Mouse (Mus musculus) midbrain, embryonic 16.5 days (tissue): ENCODE data around the gene Dcaf5. TPM values are rescaled to one million over a fixed set of nuclear protein-coding genes. Genes with fewer than 3 reads are reported as not detected.
A peak's percentile ranks its signal among the peaks of the same experiment; 100 is the strongest.

ENCODE experiments used
- ATAC-seq: fragments of 200-750 bp; cut with Nextera tagmentation; 2 replicates; pipeline ENCODE4 v1.8.0; 2017; ENCODE audit warnings: moderate TSS enrichment
- H3K27ac ChIP-seq: fragments of 300-500 bp; sonication (generic); 2 replicates; pipeline ENCODE4 v1.5.1; 2014; ENCODE audit warnings: mild to moderate bottlenecking, low read length, mixed read lengths
- H3K27me3 ChIP-seq: fragments of 300-500 bp; sonication (generic); 2 replicates; pipeline ENCODE4 v1.6.1; 2014; ENCODE audit warnings: low read depth, low read length, mixed read lengths; ENCODE audit not compliant: control insufficient read depth, insufficient read depth
- H3K36me3 ChIP-seq: fragments of 300-500 bp; sonication (generic); 2 replicates; pipeline ENCODE4 v1.6.1; 2014; ENCODE audit warnings: mild to moderate bottlenecking, low read length, moderate library complexity, mixed read lengths; ENCODE audit not compliant: control insufficient read depth, insufficient read depth
- H3K4me1 ChIP-seq: fragments of 300-500 bp; sonication (generic); 2 replicates; pipeline ENCODE4 v1.6.1; 2014; ENCODE audit warnings: mild to moderate bottlenecking, low read length, mixed read lengths; ENCODE audit not compliant: control insufficient read depth, insufficient read depth
- H3K4me2 ChIP-seq: fragments of 300-500 bp; sonication (generic); 2 replicates; pipeline ENCODE4 v1.6.1; 2014; ENCODE audit warnings: mild to moderate bottlenecking, low read length, mixed read lengths
- H3K4me3 ChIP-seq: fragments of 300-500 bp; sonication (generic); 2 replicates; pipeline ENCODE4 v1.5.1; 2014; ENCODE audit warnings: low read depth, mild to moderate bottlenecking, low read length, moderate library complexity, mixed read lengths
- H3K9ac ChIP-seq: fragments of 300-500 bp; sonication (generic); 2 replicates; pipeline ENCODE4 v1.6.1; 2014; ENCODE audit warnings: low read depth, low read length, mixed read lengths
- H3K9me3 ChIP-seq: fragments of 300-500 bp; sonication (generic); replicated peaks from 2 replicates; pipeline ENCODE4 v1.6.1; 2014; ENCODE audit warnings: mild to moderate bottlenecking, low read length, mixed read lengths; ENCODE audit not compliant: control insufficient read depth, poor library complexity, severe bottlenecking
- WGBS: fragments of 180-500 bp; shearing (Covaris S2); extraction: QIAGEN DNeasy Blood & Tissue Kit; methylation state at CpG from one replicate; pipeline ENCODE4 v1.1.7; 2014; 5-methylcytosine and 5-hydroxymethylcytosine counted together
- polyA plus RNA-seq: library from polyadenylated mRNA; unstranded; fragments of >200 nt; fragmentation: Nextera tagmentation; extraction: Ambion mirVana; gene quantifications from 2 replicates; pipeline ENCODE4 v1.2.1, GENCODE M21; 2015

The Dcaf5 gene
- polyA plus RNA-seq, result 25.0 and 27.2 TPM in 2 replicates

DNA sequence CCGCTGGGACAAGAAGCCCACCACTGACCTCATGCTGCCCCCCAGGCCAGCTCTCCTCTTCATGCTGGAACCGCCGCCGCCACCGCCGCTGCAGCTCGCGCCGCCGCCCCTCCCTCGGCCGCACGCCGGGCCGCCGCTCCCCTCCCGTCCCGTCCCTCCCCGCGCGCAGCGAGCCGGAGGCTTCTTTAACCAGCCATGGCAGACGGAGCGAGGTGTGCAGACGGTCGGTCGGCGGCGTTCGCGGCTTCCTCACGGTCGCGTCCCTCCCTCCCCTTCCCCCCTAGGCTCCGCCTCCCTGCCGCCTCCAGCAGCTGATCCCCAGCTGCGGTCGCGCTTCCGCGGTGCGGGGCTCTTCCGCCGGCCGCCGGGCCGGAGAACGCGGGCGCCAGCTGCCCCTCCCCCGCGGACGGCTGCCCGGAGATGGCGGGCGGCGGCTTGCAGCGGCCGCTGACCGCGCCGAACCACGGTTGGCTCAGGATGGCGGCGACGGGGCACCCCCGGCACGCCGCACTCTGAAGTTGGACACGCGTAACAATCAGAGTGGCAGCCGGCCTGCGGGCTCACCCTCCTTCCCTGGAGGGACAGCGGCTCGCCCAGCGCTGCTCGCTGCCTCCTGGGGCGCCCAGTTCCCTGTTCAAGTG lies at the start of gene Dcaf5:
Dcaf5 (minus strand) TSS at position 266 of the 641 bp plus-strand sequence.
- no peaks in the 10 kb centered on the region for H3K27me3 ChIP-seq
- 1% methylated on average over 54 of the region's 79 CpGs for WGBS
- H3K9ac ChIP-seq, result peak within 1 kb of the TSS; percentile 95
- H3K27ac ChIP-seq, result peak within 1 kb of the TSS; percentile 97
- no peaks in the 10 kb centered on the region for H3K36me3 ChIP-seq
- peak within 1 kb of the TSS; percentile 97 for H3K4me3 ChIP-seq
- peak; percentile 80 for ATAC-seq
- peak within 1 kb of the TSS; percentile 63 for H3K4me2 ChIP-seq
- no peaks in the 10 kb centered on the region for H3K9me3 ChIP-seq
- peaks cover 22% of the 10 kb centered on the region for H3K4me1 ChIP-seq

DNA sequence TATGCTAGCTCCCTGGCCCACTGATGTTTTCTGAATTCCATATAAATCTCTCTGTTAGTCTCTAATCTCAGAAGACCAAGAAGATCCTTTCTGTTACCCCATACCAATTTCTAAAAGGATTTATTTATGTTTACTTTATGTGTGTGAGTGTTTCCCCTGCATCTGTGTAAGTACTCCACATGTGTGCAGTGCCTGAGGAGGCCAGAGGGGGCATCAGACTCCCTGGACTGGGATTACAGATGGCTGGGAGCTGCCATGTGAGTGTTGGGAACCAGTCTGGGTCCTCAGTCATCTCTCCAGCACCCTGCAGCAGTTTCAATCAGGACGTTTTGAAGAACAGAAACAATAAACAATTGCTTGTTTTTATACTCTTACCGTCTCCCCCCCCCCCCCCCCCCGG lies 47.0 kb upstream of the Dcaf5 start:
- 81% methylated on average over 3 of the region's 3 CpGs for WGBS
- no peak overlapping the region for H3K9ac ChIP-seq
- H3K9me3 ChIP-seq, result no peaks in the 10 kb centered on the region
- H3K27ac ChIP-seq, result no peak overlapping the region
- no peak overlapping the region for H3K4me3 ChIP-seq
- H3K4me2 ChIP-seq, result no peak overlapping the region
- H3K27me3 ChIP-seq, result no peaks in the 10 kb centered on the region
- H3K4me1 ChIP-seq, result no peaks in the 10 kb centered on the region
- ATAC-seq, result no peak
- peaks cover 5% of the 10 kb centered on the region; the same call in 1 of the 2 replicates for H3K36me3 ChIP-seq

DNA sequence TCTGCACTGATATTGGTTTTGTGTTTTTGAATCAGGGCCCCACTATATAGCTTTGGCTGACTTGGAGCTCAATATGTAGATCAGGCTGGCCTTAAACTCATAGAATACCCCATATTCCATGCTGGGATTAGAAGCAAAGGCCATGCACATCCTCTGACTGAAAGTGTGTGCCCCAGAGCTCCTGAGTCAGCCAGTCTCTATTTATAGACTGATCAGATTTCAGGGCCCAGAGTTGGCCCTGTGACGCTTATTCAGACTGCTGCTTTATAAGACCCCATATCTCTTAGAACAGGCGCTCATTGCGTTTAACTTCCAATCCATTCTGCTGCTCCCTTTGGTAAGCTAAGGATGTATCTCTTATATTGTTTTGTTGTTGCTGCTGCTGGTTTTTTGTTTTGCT lies 43.6 kb upstream of the Dcaf5 start:
- Histone ChIP-seq H3K4me2 (no peak overlapping the region), H3K9ac (no peak overlapping the region), H3K36me3 (peaks cover 1% of the 10 kb centered on the region; the same call in 1 of the 2 replicates), H3K27me3 (no peaks in the 10 kb centered on the region), H3K4me1 (no peaks in the 10 kb centered on the region), H3K4me3 (no peak overlapping the region), H3K9me3 (no peaks in the 10 kb centered on the region), H3K27ac (no peak overlapping the region)
- no peak for ATAC-seq
- 92% methylated on average over 3 of the region's 3 CpGs for WGBS

DNA sequence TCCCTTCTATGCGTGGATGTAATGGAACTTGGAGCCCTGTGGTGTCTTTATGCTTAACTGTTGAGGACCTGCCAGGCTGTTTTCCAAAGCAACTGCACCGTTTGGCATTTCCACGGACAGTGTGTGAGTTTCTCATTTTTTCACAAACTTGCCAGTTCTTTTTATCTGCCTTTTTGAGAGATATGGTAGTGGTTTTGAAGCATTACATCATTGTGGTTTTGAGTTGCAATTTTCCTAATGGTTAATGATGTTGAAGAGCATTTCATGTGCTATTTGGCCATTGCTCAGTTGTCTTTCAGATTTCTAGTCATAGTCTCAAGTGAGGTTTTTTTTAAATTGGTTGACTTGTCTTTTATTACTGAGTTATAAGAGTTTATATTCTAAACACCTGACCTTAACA lies 37.3 kb upstream of the Dcaf5 start:
- H3K9ac ChIP-seq, result no peak overlapping the region
- no peak overlapping the region for H3K4me2 ChIP-seq
- no peaks in the 10 kb centered on the region for H3K9me3 ChIP-seq
- H3K4me1 ChIP-seq, result no peaks in the 10 kb centered on the region
- no peak overlapping the region for H3K4me3 ChIP-seq
- H3K27ac ChIP-seq, result no peak overlapping the region
- no peak for ATAC-seq
- no peaks in the 10 kb centered on the region for H3K36me3 ChIP-seq
- WGBS, result 94% methylated on average over 3 of the region's 3 CpGs
- no peaks in the 10 kb centered on the region for H3K27me3 ChIP-seq

GRCm38 (mm10) chr12:80471926-80472325 lies 35.5 kb upstream of the Dcaf5 start:
- no peaks in the 10 kb centered on the region for H3K9me3 ChIP-seq
- WGBS, result 88% methylated on average over 4 of the region's 4 CpGs
- H3K4me2 ChIP-seq, result no peak overlapping the region
- H3K4me3 ChIP-seq, result no peak overlapping the region
- no peak overlapping the region for H3K9ac ChIP-seq
- no peaks in the 10 kb centered on the region for H3K4me1 ChIP-seq
- no peak overlapping the region for H3K27ac ChIP-seq
- no peak for ATAC-seq
- no peaks in the 10 kb centered on the region for H3K27me3 ChIP-seq
- H3K36me3 ChIP-seq, result no peaks in the 10 kb centered on the region

GRCm38 (mm10) chr12:80470206-80470605 lies 33.8 kb upstream of the Dcaf5 start:
- no peak for ATAC-seq
- Histone ChIP-seq H3K9me3 (no peaks in the 10 kb centered on the region), H3K4me1 (no peaks in the 10 kb centered on the region), H3K9ac (no peak overlapping the region), H3K36me3 (no peaks in the 10 kb centered on the region), H3K27ac (no peak overlapping the region), H3K4me2 (no peak overlapping the region), H3K4me3 (no peak overlapping the region), H3K27me3 (no peaks in the 10 kb centered on the region)
- 90% methylated on average over 2 of the region's 2 CpGs for WGBS

- no peaks in the 10 kb centered on the region for H3K36me3 ChIP-seq
- no peak for ATAC-seq
- H3K9me3 ChIP-seq, result no peaks in the 10 kb centered on the region
- peaks cover 5% of the 10 kb centered on the region for H3K4me1 ChIP-seq
- H3K4me3 ChIP-seq, result peak overlapping the region; percentile 93
- peak overlapping the region; percentile 82 for H3K27ac ChIP-seq
- 6% methylated on average over 17 of the region's 17 CpGs for WGBS
- no peaks in the 10 kb centered on the region for H3K27me3 ChIP-seq
- peak overlapping the region; percentile 88 for H3K9ac ChIP-seq
- peak overlapping the region; percentile 94 for H3K4me2 ChIP-seq
Measured at GRCm38 (mm10) chr12:80463666-80464269, 27.4 kb upstream of the Dcaf5 start.

DNA sequence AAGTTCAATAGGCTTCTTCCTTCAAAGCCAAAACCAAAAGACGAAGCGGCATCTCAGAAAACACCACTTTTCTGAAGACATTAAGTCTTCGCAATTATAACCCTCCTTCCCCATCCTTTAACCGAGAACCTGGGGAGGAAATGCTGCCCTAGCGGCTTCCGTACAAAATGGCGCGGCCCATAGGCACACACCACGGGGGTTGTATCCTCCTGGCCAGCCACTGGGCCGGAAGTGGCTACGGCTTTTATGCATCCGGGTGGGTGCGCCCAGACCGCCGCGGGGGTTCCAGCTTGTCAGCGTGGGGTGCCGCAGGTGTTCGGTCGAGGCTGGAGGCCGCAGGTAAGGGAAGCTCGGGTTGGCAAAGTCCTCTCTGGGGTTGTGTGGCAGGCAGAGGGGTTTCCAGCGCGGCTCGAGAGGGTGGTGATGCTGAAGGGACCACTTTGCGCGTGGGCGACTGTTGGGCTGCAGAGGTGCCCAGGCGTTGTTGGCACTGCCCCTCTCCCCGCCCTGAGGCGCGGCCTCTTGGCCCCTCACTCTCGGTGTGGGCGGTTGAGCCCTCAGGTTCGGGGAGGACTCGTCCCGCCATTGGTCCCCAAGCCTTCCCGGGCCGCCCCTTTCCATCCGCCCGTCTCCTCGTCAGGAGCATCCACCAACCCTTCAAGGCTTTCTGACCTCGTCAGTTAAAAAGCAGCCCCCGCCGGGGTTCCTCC lies 26.7 kb upstream of the Dcaf5 start, which contains the start of gene Exd2:
Exd2 (plus strand) TSS at position 154 of the 710 bp plus-strand sequence.
- Histone ChIP-seq H3K4me2 (peak within 1 kb of the TSS; percentile 94), H3K36me3 (no peaks in the 10 kb centered on the region), H3K4me1 (peaks cover 5% of the 10 kb centered on the region), H3K27me3 (no peaks in the 10 kb centered on the region), H3K27ac (peak within 1 kb of the TSS; percentile 82), H3K4me3 (peak within 1 kb of the TSS; percentile 93), H3K9ac (peak within 1 kb of the TSS; percentile 88), H3K9me3 (no peaks in the 10 kb centered on the region)
- ATAC-seq, result peak; percentile 98
- under 1% methylated on average over 40 of the region's 45 CpGs for WGBS
